Mouse (Mus musculus) T-helper 2 cell (primary cell): ENCODE measurements around the gene Srarp.

Experiments
- in situ Hi-C: fragments of 300-600 bp; cut with MboI, MseI; formaldehyde crosslinking; loops from one replicate; pipeline ENCODE4 v1.15.1; 2025; ENCODE audit warnings: high pct_unique_total_duplicates

The Srarp gene

DNA sequence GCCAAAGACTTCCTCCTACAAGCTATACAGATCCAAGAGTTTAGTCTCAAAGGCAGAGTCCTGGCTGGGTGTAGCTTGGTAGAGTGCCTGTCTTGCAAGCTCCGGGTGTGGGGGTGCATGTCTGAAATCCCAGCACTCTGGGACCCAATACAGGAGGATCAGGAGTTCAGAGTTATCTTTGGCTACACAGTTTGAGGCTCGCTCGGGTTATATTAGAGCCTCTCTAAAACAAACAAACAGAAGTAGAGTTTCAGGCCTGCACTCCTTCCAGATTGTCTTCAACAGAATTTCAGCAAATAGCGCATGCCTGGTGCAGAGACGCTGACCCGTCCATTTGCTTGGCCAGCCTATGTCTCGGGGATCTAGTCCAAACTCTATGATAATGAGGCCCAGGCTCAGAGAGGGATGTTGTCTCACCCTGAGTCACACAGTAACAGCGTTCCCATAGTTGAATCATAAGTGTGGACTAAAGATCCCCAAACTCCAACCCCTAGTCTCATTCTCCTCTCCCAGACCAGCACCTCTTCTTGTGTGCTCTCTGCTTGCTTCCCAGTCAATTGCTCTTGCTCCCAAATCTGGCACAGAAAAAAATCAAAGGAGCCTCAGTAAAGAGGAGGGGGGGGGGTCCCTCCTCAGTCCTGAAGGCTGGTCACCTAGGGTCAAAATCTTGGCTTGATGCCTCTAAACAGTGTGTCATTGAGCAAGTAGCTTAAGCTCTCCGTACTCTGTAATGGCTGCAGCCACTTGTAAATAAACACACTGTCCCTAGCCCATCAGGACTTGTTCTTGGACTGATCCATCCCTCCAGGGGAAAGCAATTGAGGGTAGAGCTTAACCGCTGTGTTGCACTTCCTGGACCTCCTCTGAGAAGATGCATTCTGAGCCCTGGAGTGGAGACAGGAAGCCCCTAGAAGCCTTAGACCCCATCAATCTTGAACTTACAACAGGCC is 8.8 kb downstream of the Srarp start:
- in situ Hi-C loops, result loop anchor here (10.0 kb wide), 1 partner anchor 722 kb away; the partner anchor contains the start of gene Rcc2

DNA sequence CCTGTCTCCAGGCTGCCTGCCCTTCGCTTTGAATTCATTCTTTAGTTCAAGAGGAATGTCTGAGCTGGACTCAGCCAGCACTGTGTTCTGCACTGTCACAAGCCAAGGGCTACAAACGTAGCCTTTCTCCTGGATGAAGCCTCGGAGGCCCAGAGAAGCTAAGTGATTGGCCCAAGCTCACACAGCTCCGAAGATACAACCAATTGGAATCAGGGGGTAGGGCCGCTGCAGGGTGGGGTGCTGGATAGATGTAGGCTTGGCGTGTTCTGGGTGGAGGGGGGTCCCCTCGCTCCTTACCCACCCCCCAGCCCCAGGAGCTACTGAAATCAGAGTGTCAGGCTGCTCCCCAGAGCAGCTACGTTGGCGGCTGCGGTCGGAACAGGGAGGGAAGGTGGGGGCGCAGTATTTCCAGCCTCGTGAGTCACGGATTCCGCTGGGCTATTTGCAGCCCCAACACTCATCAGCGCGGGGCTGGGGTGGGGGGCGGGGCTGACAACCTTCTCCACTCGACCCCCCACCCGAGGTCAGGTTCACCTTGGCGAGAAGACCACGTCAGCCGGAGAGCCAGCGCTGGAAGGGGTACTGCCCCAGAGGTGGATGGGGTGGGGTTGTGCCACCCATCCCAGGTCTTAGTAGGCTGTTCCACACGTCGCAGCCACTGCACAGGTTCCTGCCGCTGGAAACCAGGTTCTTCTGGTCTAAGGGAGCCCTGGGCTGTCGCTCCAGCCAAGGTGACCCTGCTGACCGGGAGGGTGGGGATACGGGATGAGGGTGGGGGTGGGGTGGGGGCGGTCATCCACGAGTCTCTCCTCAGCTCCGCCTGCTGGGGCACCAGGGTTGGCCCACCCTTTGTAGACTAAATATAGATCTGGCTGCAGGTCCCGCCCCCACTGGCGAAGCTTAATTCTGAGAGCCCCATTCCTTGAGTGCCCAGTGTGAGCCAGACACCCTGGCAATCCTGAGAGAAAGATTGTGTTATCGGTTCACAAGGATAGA is 10.1 kb downstream of the Srarp start:
- in situ Hi-C loops, result loop anchor here (10.0 kb wide), 1 partner anchor 721 kb away; the partner anchor contains the start of gene Rcc2

DNA sequence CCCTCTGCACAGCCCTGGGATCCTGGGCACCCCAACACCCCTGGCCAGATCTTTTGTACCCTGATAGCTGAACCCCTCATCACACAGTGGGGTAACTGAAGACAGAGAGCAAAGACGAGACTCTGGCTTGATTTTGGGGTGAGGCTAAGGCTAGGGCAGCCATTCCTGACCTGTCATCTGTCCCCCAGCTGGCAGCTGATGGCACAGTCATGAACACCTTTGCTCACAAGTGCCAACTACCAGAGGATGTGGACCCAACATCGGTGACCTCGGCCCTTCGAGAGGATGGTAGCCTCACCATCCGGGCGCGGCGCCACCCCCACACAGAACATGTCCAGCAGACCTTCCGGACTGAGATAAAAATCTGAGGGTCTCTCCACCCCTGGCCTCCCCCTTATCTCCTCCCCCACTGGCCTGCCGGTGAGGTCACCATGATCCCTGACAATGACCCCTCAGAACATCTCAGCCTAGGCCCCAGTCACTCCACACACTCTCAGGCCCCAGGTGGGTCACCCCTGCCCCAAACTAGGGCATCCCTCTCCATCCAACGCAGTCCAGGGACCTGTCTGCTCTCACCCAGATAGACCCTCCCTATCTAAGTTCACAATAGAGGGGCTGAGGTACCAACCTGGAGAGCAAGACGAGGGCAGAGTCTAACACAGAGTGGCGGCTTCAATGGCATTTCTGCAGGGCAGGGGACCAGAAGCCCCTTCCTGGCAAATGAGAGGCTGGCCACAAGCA is 12.0 kb downstream of the Srarp start:
- in situ Hi-C loops, result loop anchor here (10.0 kb wide), 1 partner anchor 719 kb away; the partner anchor contains the start of gene Rcc2

DNA sequence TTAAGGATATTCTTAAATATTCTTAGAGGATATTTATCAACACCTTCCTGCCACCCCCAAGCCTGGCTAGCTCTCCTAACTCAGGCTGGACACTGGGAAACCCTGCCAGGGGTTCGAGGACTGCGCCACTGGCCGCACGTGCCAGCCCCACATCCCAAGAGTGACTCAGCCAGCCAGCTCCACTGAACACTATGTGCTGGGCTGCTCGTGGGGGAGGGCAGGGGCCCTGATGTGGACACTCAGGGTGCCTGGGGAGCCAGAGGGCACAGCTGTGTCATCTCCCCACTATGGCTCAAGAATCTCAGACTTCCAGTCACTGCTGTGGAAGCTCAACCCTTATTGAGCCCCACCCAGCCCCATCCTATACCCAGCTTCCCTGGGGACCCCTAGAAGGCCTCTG is 12.6 kb downstream of the Srarp start:
- in situ Hi-C loops, result loop anchor here (10.0 kb wide), 1 partner anchor 718 kb away; the partner anchor contains the start of gene Rcc2

DNA sequence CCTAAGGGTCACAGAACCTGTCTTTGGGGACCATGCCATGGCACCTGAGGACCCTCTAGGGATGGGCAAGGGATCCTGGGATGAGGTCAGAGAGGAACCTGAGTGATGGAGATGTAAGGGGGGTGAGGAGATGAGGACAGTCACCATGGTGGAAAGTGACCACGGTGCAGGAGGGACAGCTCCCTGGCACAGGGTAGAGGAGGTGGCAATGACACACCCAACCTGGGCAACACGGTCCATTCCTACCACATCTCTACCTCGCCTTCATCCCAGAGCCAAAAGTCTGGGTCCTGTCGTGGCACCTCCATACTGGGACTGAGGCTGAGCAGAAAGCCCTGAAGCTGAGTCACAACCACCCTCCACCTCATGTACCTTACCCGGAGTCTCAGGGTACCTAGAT is 13.1 kb downstream of the Srarp start:
- in situ Hi-C loops, result loop anchor here (10.0 kb wide), 1 partner anchor 718 kb away; the partner anchor contains the start of gene Rcc2

DNA sequence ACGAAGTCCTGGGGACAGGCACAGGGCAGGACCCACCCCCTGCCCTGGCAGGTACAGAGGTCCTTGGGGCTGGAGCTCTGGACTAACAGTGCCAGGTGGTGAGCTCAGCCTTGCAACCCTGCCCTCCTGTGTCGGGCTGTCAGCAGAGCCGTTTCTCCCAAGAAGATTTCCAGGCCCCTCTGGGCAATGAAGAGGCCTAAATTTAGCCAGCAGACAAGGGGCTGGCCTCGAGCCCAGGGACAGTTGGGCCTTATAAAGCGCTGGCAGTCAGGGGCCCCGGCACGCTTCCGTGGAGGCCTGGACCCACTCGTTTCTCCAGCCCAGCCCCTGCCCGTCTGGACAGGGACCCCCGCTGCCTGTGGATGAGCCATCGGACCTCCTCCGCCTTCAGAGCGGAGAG is 14.5 kb downstream of the Srarp start:
- in situ Hi-C loops, result loop anchor here (10.0 kb wide), 1 partner anchor 717 kb away; the partner anchor contains the start of gene Rcc2

DNA sequence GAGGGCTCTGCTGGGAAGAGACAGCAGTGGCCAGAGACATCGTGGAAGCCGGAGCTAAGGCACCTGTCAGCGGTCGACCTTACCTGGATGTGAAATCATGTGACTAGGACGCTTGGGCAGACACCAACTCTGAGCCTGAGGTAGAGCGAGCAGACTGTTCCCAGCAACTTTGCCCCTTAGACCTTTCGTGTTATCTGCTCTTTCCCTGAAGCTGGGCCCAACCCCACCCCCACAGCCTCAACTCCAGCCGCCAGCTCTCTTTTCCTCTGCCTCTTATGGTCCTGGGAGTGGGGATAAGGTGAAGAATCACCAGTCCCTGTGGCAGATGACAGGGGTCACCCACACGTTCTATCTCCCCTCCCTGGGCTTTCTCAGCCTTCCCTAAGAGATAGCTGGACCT is 15.0 kb downstream of the Srarp start:
- in situ Hi-C loops, result loop anchor here (10.0 kb wide), 1 partner anchor 716 kb away; the partner anchor contains the start of gene Rcc2

DNA sequence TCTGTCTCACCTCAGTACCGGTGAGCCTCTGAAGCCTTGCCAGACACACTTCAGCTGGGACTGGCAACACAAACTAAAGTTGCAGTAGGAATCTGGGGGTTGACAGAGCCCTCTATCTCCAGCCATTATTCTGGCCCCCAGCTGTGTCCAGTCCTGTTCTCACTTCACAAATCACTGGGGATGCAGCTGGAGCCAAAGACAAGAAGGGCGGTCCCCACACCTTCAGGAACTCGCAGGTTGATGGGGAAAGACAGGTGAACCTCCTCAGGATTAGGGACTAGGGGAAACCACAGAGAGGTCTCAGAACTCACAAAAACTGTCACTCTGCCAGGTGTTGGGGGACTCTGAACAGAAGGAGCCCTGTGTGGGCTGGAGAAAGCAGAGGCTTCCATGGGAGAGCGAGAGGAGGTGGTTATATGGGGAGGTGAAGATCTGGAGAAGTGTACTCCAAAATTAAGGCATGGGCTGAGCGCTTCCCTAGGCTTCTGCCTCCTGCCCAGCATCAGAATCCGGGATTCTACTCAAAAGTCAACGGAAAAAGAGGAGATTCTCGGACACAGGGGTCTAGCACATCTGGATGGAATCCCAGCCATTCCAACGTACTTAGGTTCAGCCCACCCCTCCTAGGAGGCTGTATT is 15.6 kb downstream of the Srarp start, which contains the start of gene Hspb7:
Gene Hspb7, plus strand, starts transcription at position 588 of the 638 bp plus-strand sequence.
- in situ Hi-C loops, result loop anchor here (10.0 kb wide), 1 partner anchor 716 kb away; the partner anchor contains the start of gene Rcc2

DNA sequence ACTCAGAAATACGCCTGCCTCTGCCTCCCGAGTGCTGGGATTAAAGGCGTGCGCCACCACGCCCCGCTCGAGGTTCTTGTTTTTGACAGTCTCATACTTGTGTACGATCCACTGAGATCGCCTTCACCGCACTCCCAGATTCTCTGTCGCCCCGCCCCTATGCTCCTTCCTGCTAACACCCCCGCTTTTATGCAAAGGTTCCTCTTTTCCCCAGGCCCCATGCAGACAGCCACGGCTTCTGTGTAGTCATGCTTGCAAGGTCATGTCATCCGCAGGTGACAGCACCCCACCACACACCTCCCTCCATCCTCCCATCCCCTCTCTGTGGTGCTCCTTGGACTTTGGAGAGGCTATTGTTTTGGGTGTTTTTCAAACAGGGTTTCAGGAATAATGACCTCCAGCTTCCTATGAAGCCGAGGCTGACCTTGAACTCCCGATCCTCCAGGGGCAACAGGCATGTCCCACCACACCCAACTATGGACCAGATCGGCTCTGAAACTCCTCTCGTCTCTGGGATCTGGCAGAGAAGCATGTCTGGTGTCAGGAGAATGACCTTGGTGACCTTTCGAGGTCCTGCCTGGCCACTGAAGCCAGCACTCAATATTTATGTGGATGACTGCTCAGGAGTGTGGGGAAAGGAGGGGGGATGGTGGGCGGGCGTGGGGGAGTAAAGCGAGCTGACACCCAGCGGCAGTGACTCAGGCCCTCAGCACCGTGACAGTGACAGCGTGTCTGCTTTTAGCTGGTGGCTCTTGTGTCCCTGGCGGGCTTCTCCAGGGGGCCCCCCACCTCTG is 16.3 kb downstream of the Srarp start:
- in situ Hi-C loops, result loop anchor here (10.0 kb wide), 2 partner anchors 525 to 715 kb away; partner anchors contain the start of gene Rcc2

DNA sequence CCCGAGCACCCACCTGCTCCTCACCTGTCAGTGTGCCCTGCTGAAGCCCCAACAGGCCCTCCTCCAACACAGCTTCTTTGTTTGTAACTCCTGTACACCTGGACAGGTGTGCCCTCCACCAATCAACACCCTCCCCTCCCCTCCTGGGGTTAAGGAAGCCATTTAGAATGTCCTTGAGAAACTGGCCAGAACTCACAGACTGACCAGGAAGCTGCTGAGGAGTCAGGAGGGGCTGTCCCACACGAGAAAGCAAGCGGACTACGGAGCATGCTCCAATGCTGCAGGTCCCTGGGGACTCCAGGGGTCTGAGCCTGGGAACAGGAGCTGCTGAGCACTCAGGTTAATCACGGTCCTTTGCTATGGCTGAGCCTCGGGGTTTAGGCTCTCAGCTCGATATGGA is 20.0 kb downstream of the Srarp start, which contains the start of gene Clcnkb:
Gene Clcnkb, minus strand, starts transcription at position 91 of the 400 bp plus-strand sequence.
- in situ Hi-C loops, result loop anchor here (10.0 kb wide), 1 partner anchor 529 kb away; no protein-coding TSS in a partner anchor

DNA sequence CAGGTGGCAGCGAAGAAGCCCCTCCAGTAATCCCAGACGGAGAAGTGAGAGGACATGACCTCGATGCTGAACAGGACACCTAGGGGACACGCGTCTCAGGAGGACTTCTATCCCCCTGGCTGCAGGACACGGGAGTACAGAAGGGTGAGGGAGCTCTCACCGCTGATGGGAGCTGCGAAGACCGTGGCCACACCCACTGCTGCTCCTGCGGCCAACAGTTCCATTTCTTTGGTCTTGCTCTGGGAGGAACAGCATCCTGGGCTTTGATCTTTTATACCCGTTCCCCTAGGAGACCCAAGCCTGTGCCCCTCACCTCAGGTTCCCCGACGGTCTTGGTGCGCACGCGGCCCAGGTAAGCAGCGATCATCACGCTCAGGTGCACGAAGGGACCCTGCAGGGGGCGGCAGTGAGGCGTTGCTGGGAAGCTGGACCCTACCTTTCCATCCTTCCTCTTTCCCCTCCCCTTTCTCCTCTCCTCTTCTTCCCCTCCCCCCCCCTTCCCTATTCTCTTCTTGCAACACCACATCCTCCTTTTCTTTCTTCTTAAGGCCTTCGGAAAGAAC is 24.4 kb downstream of the Srarp start:
- in situ Hi-C loops, result loop anchor here (5.0 to 10.0 kb wide), 2 partner anchors 36 to 533 kb away; no protein-coding TSS in a partner anchor

DNA sequence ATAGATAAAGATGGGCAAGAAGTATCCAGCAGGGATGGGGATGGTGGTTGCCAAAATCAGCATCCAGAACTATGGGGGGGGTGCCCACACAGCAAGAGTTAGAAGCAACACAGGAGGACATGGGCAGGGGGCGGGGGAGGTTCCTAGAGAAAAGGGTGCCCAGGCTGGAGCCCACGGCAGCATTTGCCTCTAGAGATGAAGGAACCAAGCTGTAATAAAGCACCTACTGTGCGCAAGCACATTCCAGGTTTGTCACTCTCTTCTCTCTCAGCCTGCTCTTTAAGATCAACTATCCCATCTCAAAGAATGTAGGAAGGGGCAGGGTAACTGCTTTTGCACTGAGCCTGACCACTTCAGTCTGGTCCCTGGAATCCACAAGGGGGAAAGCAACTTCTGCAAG is 27.3 kb downstream of the Srarp start:
- in situ Hi-C loops, result loop anchor here (5.0 to 10.0 kb wide), 2 partner anchors 76 to 159 kb away; no protein-coding TSS in a partner anchor

DNA sequence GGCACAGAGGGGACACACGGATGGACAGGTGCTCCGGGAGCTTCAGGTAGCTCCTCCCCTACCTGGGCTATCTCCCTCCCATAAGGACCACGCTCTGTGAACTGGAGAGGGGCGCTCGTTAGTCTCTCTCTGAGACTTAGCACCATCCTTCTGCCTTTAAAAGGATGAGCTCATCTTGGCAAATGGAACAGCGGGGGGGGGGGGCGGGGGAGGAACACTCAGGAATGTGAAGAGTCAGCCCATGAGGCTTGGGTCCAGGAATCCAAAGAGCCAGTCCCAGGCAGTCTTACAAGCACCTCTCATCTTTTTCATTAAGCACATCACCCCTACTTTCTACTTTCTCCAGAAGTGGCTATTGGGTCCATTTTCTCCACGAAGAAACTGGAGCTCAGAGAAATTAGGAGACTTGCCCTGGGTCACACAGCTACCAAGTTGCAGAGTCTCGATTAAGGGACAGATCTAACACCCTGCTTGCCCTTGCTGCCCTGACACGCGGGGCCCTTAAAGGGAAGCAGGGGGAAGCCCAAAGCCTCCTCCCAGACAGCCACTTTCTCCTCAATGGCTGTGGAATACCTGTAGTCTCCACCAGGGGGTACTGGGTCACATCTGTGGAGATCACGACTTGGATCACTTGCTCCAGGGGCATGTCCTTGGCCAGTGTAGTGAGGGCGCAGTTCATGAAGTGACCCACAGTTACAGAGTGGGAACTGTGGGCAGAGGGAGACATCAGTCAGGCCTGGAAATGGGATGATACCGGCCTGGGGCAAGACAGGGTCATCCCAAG is 29.2 kb downstream of the Srarp start:
- in situ Hi-C loops, result loop anchor here (5.0 to 10.0 kb wide), 2 partner anchors 78 to 161 kb away; no protein-coding TSS in a partner anchor

DNA sequence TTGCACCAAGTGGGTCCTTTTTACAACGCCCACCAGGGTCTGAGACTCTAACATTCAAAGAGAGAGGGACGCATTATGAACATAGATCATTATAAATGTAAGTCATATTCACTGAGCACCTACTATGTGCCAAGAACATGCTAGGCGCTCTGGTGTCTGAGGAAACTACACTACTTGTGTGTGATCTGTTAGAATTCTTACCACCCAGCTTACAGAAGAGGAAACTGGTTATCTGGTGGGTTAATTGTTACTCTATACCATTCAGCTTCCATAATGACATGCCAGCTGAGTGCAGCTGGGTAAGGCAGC is 30.6 kb downstream of the Srarp start:
- in situ Hi-C loops, result loop anchor here (5.0 to 10.0 kb wide), 2 partner anchors 80 to 162 kb away; no protein-coding TSS in a partner anchor

DNA sequence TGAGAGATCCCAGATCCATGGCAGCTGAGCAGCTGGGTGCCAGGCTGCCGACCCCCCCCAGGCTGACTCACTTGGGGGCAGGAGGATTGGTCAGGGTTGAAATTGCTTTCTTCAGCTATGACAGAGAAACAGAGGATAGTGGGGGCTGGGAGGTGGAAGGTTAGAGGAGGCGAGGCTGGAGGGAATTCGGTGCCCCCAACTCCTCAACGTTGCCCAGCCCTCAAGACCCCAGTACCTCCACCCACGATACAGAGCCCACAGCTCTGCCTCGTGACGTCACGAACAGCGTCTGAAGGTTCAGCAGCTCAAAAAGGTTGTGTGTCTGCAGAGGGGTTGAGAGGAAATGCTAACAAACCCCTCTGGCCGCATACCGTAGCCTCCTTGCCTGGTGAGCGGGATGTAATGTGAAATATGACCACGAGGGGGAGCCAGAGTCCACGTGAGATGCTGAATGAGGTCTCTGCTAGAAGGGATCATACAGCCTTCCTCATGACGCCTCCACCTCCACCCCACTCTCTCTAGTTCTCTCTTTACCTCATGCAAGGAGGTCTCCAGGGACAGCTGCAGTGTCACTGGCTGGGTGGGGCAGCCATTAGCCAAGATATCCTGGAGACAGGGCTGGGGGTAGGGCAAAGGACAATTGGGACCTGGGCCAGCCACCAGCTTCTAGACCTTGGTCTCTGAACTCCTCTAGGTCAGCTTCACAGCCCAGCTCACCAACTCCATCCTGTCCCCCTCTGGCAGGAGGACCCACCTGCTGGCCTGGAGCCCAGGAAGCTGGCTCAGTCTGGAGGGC is 31.2 kb downstream of the Srarp start:
- in situ Hi-C loops, result loop anchor here (5.0 to 10.0 kb wide), 2 partner anchors 80 to 163 kb away; no protein-coding TSS in a partner anchor

DNA sequence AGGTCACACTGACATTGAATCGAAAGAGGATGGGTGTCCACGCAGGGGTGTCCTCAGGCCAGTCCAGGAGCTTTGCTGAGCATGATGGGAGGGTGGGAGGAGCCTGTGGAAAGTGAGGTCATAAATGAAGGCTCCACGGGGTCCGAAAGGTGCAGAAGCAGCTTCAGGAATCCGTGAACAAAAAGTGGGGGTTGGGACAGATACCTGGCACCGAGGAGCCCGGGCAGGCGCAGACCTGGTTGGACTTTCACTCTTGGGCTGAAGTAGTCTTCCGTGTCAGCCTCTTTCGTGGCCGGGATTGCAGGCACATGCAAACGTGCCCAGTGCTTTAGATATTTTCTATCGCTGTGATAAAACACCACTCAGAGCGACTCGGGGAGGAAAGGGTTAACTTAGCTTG is 35.7 kb downstream of the Srarp start:
- in situ Hi-C loops, result loop anchor here (10.0 kb wide), 1 partner anchor 85 kb away; no protein-coding TSS in a partner anchor

DNA sequence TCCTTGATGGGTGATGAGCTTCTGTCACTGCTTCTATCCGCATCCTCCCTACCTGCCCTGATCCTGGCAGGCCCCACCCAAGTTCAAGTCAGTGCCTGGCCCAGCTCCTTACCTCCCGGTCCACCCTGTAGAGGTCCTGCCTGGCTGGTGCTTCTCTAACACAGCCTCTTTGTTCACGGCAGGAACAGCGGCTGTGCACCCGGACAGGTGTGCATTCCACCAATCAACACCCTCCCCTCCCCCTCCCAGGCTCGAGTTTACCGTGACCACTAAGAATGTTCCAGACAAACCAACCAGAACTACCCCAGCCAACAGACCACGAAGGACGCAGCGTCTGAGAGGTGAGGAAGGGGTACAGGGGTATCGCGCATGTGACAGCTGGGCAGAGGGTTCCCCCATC is 37.4 kb downstream of the Srarp start, which contains the start of gene Clcnka:
Gene Clcnka, minus strand, starts transcription at position 180 of the 400 bp plus-strand sequence.
- in situ Hi-C loops, result no loop called here
